Mouse (Mus musculus): ENCODE results near the gene Nuak1. TPM values are rescaled to one million over a fixed set of nuclear protein-coding genes. Genes with fewer than 3 reads are reported as not detected.

Nuak1 gene
- total and polyA plus RNA-seq, 3 experiments, result 1.2 to 3.4 (median 1.6) TPM

- no peak for TF ChIP-seq HCFC1 (IDR thresholded peaks at IDR 0.05; ENCODE audit: low read depth, low read length)
- TF ChIP-seq KAT2A (IDR thresholded peaks at IDR 0.05; ENCODE audit: insufficient replicate concordance, low read length), result no peak
- no peak for TF ChIP-seq CHD2 (IDR thresholded peaks at IDR 0.05; ENCODE audit: low read length)
- TF ChIP-seq USF2 (conservative IDR thresholded peaks at IDR 0.05; ENCODE audit: low read depth, low read length), result no peak
- TF ChIP-seq E2F4 (IDR thresholded peaks at IDR 0.05; ENCODE audit: insufficient replicate concordance, low read depth, low read length), result no peak
- no peak for TF ChIP-seq POLR2A (IDR thresholded peaks at IDR 0.05; ENCODE audit: low read depth, low read length)
- no peak for TF ChIP-seq JUND (conservative IDR thresholded peaks at IDR 0.05; ENCODE audit: low read depth, low read length)
- no peak for TF ChIP-seq ZKSCAN1 (IDR thresholded peaks at IDR 0.05; ENCODE audit: borderline replicate concordance, low read depth, low read length)
- no peak for TF ChIP-seq CHD1 (IDR thresholded peaks at IDR 0.05; ENCODE audit: low read depth, low read length)
- TF ChIP-seq PAX5 (IDR thresholded peaks at IDR 0.05; ENCODE audit: low read length), result no peak
- peaks cover 0 to 5% of the 10 kb centered on the region in 2 experiments; a peak in 2 of 4 replicates for H3K4me1 ChIP-seq (ENCODE audit: control insufficient read depth in 1 of 2, insufficient read depth in 2 of 2)
- H3K9me3 ChIP-seq (replicated peaks; ENCODE audit: low read length), result no peaks in the 10 kb centered on the region
- H3K9ac ChIP-seq (ENCODE audit: insufficient read depth, low read depth), result no peak overlapping the region
- no peak for DNase-seq (ENCODE audit: extremely low read depth)
- H3K27me3 ChIP-seq (replicated peaks), result no peaks in the 10 kb centered on the region
- in situ Hi-C loops (cut with MboI; ENCODE audit: low pct_ligation_motif_present, low pct_unique_long_range_greater_than_20kb, low sequenced_read_pairs) (no loop called here), dilution Hi-C loops (cut with MboI; ENCODE audit: extremely low pct_ligation_motif_present, extremely low pct_unique_long_range_greater_than_20kb, low sequenced_read_pairs) (no loop called here)
- no peak overlapping the region for H3K4me3 ChIP-seq (replicated peaks in 1 of 3; ENCODE audit: low read depth in 2 of 3, low read length in 2 of 3, poor library complexity in 1 of 3)
- no peak overlapping the region for H3K27ac ChIP-seq (ENCODE audit: insufficient read depth, low read depth)
- no peaks in the 10 kb centered on the region for H3K79me2 ChIP-seq (replicated peaks; ENCODE audit: control insufficient read depth, extremely low read depth, insufficient read depth, poor library complexity, severe bottlenecking)
- H3K4me2 ChIP-seq (ENCODE audit: insufficient read depth, low read depth, poor library complexity, severe bottlenecking), result no peak overlapping the region
- H3K36me3 ChIP-seq (replicated peaks in 1 of 2; ENCODE audit: control insufficient read depth in 1 of 2, insufficient read depth in 1 of 2, low read length in 1 of 2), result no peaks in the 10 kb centered on the region
Measured at GRCm38 (mm10) chr10:84345730-84346129, 94.7 kb downstream of the Nuak1 start.

- no peak overlapping the region for H3K9ac ChIP-seq (ENCODE audit: insufficient read depth, low read depth)
- dilution Hi-C loops (cut with MboI; ENCODE audit: extremely low pct_ligation_motif_present, extremely low pct_unique_long_range_greater_than_20kb, low sequenced_read_pairs) (no loop called here), in situ Hi-C loops (cut with MboI; ENCODE audit: low pct_ligation_motif_present, low pct_unique_long_range_greater_than_20kb, low sequenced_read_pairs) (no loop called here)
- DNase-seq (ENCODE audit: extremely low read depth), result no peak
- peaks cover 0 to 10% of the 10 kb centered on the region in 2 experiments; a peak in 2 of 4 replicates for H3K4me1 ChIP-seq (ENCODE audit: control insufficient read depth in 1 of 2, insufficient read depth in 2 of 2)
- H3K36me3 ChIP-seq (replicated peaks in 1 of 2; ENCODE audit: control insufficient read depth in 1 of 2, insufficient read depth in 1 of 2, low read length in 1 of 2), result no peaks in the 10 kb centered on the region
- no peaks in the 10 kb centered on the region for H3K9me3 ChIP-seq (replicated peaks; ENCODE audit: low read length)
- no peaks in the 10 kb centered on the region for H3K79me2 ChIP-seq (replicated peaks; ENCODE audit: control insufficient read depth, extremely low read depth, insufficient read depth, poor library complexity, severe bottlenecking)
- H3K27me3 ChIP-seq (replicated peaks), result no peaks in the 10 kb centered on the region
- H3K4me2 ChIP-seq (ENCODE audit: insufficient read depth, low read depth, poor library complexity, severe bottlenecking), result no peak overlapping the region
- TF ChIP-seq MYC (IDR thresholded peaks at IDR 0.05; ENCODE audit: low read depth, low read length) (no peak), POLR2A (IDR thresholded peaks at IDR 0.05; ENCODE audit: low read depth, low read length) (no peak), KAT2A (IDR thresholded peaks at IDR 0.05; ENCODE audit: insufficient replicate concordance, low read length) (no peak), MEF2A (IDR thresholded peaks at IDR 0.05; ENCODE audit: borderline replicate concordance, low read depth, low read length) (no peak), RAD21 (IDR thresholded peaks at IDR 0.05; ENCODE audit: low read depth, low read length) (no peak), NELFE (IDR thresholded peaks at IDR 0.05; ENCODE audit: low read depth, low read length) (no peak)
- H3K4me3 ChIP-seq (replicated peaks in 1 of 3; ENCODE audit: low read depth in 2 of 3, low read length in 2 of 3, poor library complexity in 1 of 3), result no peak overlapping the region
- no peak overlapping the region for H3K27ac ChIP-seq (ENCODE audit: insufficient read depth, low read depth)
Measured at GRCm38 (mm10) chr10:84343536-84343935, 96.9 kb downstream of the Nuak1 start.

- peaks cover 0 to 12% of the 10 kb centered on the region in 2 experiments; a peak in 2 of 4 replicates for H3K4me1 ChIP-seq (ENCODE audit: control insufficient read depth in 1 of 2, insufficient read depth in 2 of 2)
- H3K9ac ChIP-seq (ENCODE audit: insufficient read depth, low read depth), result no peak overlapping the region
- H3K4me3 ChIP-seq (replicated peaks in 1 of 3; ENCODE audit: low read depth in 2 of 3, low read length in 2 of 3, poor library complexity in 1 of 3), result no peak overlapping the region
- dilution Hi-C loops (cut with MboI; ENCODE audit: extremely low pct_ligation_motif_present, extremely low pct_unique_long_range_greater_than_20kb, low sequenced_read_pairs) (no loop called here), in situ Hi-C loops (cut with MboI; ENCODE audit: low pct_ligation_motif_present, low pct_unique_long_range_greater_than_20kb, low sequenced_read_pairs) (no loop called here)
- H3K79me2 ChIP-seq (replicated peaks; ENCODE audit: control insufficient read depth, extremely low read depth, insufficient read depth, poor library complexity, severe bottlenecking), result no peaks in the 10 kb centered on the region
- no peaks in the 10 kb centered on the region for H3K36me3 ChIP-seq (replicated peaks in 1 of 2; ENCODE audit: control insufficient read depth in 1 of 2, insufficient read depth in 1 of 2, low read length in 1 of 2)
- TF ChIP-seq ZMIZ1 (IDR thresholded peaks at IDR 0.05; ENCODE audit: low read depth, low read length) (no peak), BHLHE40 (IDR thresholded peaks at IDR 0.05; ENCODE audit: low read depth, low read length) (no peak)
- no peak overlapping the region for H3K27ac ChIP-seq (ENCODE audit: insufficient read depth, low read depth)
- no peak overlapping the region for H3K4me2 ChIP-seq (ENCODE audit: insufficient read depth, low read depth, poor library complexity, severe bottlenecking)
- no peaks in the 10 kb centered on the region for H3K27me3 ChIP-seq (replicated peaks)
- DNase-seq (ENCODE audit: extremely low read depth), result no peak
- H3K9me3 ChIP-seq (replicated peaks; ENCODE audit: low read length), result peaks cover 2% of the 10 kb centered on the region
Measured at GRCm38 (mm10) chr10:84339456-84339855, 100.9 kb downstream of the Nuak1 start.

Measured in CH12.LX (cell line).